Mouse (Mus musculus): ENCODE results near the gene Exoc5.

The Exoc5 gene

DNA sequence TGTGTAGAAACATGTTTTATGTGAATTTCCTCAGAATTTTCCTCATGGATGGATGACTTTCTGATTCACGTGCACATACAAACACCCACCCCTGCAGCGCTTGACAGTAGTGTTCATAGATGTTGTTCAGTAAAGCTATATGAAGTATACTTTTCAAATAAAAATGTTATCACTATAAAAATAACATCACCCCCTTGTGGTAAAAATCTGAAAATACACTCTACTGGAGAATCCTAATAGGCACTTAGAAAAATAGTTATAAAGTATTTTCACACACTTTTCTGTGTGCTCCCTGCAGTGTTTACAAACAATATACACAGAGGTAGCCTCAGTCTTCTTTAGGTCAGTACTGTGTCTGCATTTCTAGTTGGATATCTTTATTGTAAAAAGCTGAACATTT, 58.5 kb downstream of the Exoc5 start:
- no peak for DNase-seq (ENCODE audit: low spot score)

DNA sequence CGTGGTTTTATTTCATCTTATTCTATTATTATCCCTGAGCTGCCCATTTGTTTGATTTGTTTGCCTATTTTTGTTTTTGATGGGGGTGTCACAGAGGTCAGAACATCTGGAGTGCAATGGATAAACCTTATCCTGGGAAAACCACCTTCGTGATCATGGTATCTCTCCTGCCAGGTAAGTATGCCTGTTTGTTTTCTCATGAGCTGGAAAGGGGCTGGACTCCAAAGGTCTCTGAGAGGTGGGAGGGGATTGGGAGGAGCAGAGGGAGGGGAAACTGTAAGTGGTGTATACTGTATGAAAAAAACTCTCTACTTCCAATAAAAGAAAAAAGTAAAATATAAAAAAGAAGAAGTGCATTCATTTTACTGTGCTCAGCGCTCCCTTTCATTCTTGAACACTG, 64.8 kb downstream of the Exoc5 start:
- DNase-seq (ENCODE audit: low spot score): no peak

DNA sequence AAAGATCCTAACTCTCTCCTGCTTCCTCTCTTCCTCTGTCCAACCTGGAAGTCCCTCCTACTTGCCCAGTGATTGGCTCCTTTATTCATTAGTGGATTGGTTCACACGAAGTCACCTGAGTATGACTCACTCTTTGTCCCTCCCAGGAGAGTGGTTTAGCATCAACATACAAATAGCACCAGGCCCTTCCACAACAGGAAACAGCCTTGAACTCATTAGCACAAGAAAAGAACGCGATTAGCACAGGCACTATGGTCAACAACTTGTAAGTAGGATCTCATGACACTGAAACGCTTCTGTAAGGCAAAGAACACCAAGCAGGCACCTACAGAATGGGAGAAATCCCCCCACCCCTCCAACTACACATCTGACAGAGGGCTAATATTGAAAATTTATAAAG, 67.7 kb downstream of the Exoc5 start:
- no peak for DNase-seq (ENCODE audit: low spot score)

DNA sequence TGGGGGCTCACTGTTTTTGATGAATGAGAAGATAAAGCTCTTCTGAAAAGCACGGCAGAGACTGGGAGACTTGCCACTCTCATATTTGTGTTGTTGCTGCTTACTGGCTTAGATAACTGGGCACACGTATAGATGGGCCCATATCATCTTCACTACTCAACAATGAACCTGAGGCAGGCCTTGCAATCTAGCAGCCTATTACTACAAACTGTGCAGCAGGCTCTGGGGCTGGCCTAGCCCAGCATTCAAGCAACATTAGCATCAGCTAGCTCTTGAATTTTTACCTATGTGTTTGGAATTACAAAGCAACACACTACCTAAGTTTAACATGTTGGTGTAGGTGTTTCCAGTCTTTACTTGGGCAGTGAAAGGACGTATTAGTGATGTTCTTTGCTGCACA, 72.6 kb downstream of the Exoc5 start:
- no peak for DNase-seq (ENCODE audit: low spot score)

DNA sequence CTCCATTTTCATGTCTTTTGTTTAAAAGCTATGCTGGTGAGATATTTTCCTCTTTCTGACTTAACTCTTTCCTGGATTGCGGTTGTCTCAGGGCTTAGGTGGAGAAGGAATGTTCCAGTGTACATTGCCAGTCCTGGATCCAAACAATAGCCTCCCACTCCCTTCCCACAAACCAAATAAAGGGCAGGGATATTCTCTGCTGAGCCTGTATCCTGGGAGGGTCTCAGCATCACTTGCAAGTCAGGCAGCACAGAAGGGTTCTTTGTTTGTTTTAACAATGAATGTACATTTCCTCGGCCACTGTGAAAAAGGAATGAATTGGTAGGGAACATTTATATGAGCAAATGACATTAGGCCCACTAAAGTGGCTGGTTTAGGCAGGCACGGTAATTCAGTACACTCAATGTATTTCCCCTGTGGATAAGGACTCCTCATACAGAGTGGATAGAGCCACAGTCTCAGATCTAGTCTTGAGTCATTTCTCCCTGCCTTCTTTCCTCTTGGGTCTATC, 74.3 kb downstream of the Exoc5 start:
- no peak for DNase-seq (ENCODE audit: low spot score)

DNA sequence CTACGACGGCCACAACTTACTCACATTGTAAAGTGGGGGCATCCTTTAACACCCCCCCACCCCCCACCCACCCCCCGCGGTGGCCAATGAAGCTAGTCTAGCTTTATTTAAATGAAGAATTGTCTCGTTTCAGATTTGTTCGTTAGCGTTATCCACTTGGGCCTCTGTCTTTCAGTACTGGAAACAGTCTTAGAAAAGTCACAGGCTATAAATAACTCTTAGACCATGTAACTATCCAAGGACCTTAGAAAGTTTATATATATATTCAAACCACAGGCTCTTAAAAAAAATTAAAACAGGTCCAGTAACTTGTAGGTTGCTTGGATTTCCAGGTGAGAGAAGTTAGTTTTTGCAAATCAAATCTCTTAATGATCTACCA, 75.3 kb downstream of the Exoc5 start:
- DNase-seq (ENCODE audit: low spot score): no peak

DNA sequence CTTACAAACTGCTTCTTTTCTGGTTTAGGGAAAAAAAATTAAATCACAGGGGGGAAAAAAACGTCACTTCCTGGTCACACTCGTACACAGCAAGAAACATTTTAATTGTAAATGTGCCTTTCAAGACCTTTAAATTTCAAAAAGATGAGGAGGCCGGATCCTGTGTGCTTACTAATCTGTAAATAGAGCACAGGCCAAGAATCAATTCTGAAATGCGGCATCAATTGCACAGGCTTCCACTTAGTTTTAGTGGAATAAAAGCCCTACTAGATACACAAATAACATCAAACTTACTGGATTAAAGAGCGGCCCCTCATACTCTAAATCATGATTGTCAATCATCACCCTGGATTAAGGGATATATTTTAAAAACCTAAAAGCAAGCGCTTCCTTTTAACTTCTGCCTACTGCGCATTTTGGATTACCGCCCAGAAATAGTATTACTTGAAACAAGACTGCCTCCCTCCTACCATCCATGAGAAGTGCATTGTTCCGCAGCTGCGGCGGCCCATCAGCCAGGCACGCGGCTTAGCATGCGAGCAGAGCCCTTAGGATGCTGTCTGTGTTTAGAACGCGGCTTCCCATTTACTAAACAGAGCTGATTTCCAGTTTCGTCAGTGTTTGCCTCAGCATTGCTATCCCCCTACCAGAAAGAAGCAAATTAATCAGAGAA, 75.8 kb downstream of the Exoc5 start:
- peak; percentile 50 for DNase-seq (ENCODE audit: low spot score)

DNA sequence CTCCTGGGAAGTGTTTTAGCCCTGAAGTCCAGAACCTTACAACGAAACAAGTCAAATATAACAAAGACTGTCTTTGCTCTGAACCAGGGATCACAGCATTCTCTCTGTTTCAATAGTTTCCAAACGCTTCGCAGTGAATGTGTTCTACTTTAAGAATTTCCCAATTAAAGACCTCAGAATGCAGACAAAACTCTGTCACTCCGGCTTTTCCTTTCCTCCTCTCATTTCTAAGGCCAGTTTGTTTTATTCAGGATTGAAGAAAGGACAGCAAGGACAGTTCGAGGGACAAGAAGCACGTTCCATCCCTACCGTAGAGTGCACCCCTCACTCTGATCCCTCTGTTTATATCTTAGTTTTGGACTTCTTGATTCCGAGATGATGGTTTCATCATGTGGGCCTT, 76.6 kb downstream of the Exoc5 start:
- DNase-seq (ENCODE audit: low spot score): no peak

DNA sequence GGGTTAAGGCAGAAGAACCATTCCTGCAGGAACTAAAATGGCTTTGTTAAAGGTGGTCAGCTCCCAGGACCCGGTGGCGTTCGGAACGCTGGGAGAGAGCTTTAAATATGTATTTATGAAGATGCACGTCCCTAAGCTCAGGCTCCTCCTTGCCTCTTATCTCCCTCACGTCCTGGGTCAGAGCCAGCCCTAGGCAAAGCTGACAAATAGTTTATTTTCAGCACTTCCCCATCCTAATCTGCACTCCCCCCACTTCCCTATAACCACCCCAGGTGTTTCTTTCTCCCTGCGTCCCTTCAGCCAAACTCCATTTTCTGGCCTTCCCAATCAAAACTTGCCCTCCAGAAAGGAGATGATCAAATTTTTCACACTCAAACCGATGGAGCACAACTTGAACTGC, 80.2 kb downstream of the Exoc5 start:
- DNase-seq (ENCODE audit: low spot score): no peak

DNA sequence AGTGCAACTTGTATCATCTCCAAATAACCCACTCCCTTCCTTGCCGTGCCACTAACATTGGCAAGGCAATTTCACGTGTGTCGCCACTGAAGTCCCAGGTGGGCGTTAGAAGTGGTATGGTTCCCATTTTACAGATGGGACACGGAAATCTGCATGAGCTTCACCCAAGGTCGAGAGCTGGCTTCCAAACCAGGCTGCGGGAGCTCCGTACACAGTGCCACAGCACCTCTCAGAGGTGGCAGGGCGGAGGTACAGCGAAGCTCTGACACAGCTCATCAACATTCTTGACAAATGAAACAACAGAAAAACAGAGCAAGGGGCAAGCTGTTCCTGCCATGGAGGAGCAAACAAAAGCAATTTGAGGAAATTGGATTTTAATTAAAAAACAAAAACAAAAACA, 80.8 kb downstream of the Exoc5 start:
- peak; percentile 10 for DNase-seq (ENCODE audit: low spot score)

DNA sequence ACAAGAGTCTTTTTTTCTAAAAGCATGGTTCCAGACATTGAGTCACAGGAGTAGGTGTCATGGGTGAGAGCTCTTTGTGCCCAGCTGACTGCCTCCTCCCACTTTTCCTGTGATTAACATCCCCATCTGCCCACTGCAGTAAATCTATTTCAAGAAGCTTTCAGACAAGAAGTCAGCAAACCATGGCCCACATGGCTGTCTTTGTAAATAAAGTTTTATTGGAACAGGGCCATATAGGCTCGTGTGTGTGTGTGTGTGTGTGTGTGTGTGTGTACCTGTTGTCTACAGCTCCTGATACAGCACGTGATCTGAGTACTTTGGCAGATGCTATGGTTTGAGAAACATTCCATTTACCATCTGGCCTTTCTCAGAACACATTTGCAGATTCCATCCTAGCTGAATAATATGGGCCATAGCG, 87.5 kb downstream of the Exoc5 start:
- no peak for DNase-seq (ENCODE audit: low spot score)

DNA sequence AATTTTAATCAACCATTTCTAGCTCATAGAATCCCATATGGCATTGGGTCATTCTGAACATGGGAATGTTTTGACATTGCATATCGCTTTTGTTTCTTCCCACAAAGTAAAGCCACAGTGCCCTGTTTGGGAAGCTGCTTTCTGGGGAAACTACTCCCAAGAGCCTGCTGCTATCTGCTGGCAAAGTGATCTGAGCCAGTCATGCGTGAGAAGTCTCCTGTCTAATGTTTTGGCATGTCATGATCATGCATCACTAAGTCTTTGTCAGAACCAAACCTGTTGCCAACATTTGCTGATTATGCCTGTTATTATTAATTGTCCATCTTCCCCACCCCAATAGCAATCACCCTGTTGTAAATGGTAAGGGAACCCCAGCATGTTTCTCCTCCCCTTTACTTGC, 94.9 kb downstream of the Exoc5 start:
- no peak for DNase-seq (ENCODE audit: low spot score)

DNA sequence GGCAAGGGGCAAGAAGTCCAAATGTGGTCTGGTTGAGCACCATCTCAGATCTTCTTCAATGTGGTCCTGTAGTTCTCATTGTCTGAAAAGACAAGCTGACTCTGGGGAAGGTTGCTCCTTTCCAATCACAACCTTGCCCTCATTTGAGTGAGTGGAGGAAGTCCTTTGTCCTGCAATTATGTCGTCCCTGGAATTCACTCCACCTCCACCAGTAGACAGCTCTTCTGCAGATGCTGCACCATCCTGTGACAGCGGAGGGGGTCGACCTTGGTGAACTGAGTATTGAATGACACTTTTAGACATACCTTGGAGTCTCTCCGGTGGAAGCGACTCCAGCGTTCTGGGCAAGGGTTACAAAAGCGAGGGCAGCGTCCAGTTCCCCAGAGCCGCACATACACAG, 97.8 kb downstream of the Exoc5 start:
- DNase-seq (ENCODE audit: low spot score): no peak
